Mouse (Mus musculus) limb, embryonic 15.5 days (tissue): ENCODE results near the gene Nop16. TPM values are rescaled to one million over a fixed set of nuclear protein-coding genes. Genes with fewer than 3 reads are reported as not detected.
"Not testable (repeated sequence)": the region's sequence is repeated elsewhere in the genome, so short reads cannot be mapped to it uniquely, and the experiment has no call there.

Source experiments
- ATAC-seq: fragments of 200-750 bp; cut with Nextera tagmentation; 2 replicates; pipeline ENCODE4 v1.8.0; 2017; ENCODE audit warnings: low read depth, moderate TSS enrichment; ENCODE audit not compliant: insufficient number of reproducible peaks, low FRiP score, low TSS enrichment
- H3K27ac ChIP-seq: fragments of 300-500 bp; sonication (generic); 2 replicates; pipeline ENCODE4 v1.5.1; 2015; ENCODE audit warnings: moderate library complexity, mild to moderate bottlenecking, inconsistent platforms
- H3K27me3 ChIP-seq: fragments of 300-500 bp; sonication (generic); 2 replicates; pipeline ENCODE4 v1.6.1; 2015; ENCODE audit warnings: inconsistent platforms
- H3K36me3 ChIP-seq: fragments of 300-500 bp; sonication (generic); 2 replicates; pipeline ENCODE4 v1.6.1; 2015; ENCODE audit warnings: inconsistent platforms
- H3K4me1 ChIP-seq: fragments of 300-500 bp; sonication (generic); 2 replicates; pipeline ENCODE4 v1.6.1; 2015; ENCODE audit warnings: inconsistent platforms
- H3K4me2 ChIP-seq: fragments of 300-500 bp; sonication (generic); 2 replicates; pipeline ENCODE4 v1.6.1; 2015; ENCODE audit warnings: mild to moderate bottlenecking, inconsistent platforms
- H3K4me3 ChIP-seq: fragments of 300-500 bp; sonication (generic); 2 replicates; pipeline ENCODE4 v1.5.1; 2015; ENCODE audit warnings: mild to moderate bottlenecking, inconsistent platforms
- H3K9ac ChIP-seq: fragments of 300-500 bp; sonication (generic); 2 replicates; pipeline ENCODE4 v1.6.1; 2015; ENCODE audit warnings: inconsistent platforms
- H3K9me3 ChIP-seq: fragments of 300-500 bp; sonication (generic); 2 replicates; pipeline ENCODE4 v1.6.1; 2016; ENCODE audit warnings: inconsistent platforms
- WGBS: fragments of 180-500 bp; shearing (Covaris S2); methylation state at CpG from one replicate; pipeline ENCODE4 v1.1.7; 2015; 5-methylcytosine and 5-hydroxymethylcytosine counted together
- polyA plus RNA-seq: library from polyadenylated mRNA; unstranded; fragments of >200 nt; fragmentation: Nextera tagmentation; extraction: Ambion mirVana; gene quantifications from 2 replicates; pipeline ENCODE4 v1.2.1, GENCODE M21; 2015

The Nop16 gene
- polyA plus RNA-seq = 91.5 and 102 TPM in 2 replicates

- Histone ChIP-seq H3K4me1 (peaks cover 17% of the 10 kb centered on the region), H3K36me3 (peaks cover 37% of the 10 kb centered on the region), H3K4me3 (peak within 1 kb of the TSS; percentile 81), H3K27ac (peak within 1 kb of the TSS; percentile 93), H3K9ac (peak within 1 kb of the TSS; percentile 73), H3K9me3 (no peaks in the 10 kb centered on the region), H3K27me3 (no peaks in the 10 kb centered on the region), H3K4me2 (peak within 1 kb of the TSS; percentile 59)
- under 1% methylated on average over 51 of the region's 51 CpGs for WGBS
- peak; percentile 97 for ATAC-seq
Observed at GRCm38 (mm10) chr13:54589996-54590951, at the start of gene Nop16, which contains the start of gene Higd2a. Gene Nop16 (minus strand): TSS chr13:54590090. Gene Higd2a (plus strand): TSS chr13:54590207.

DNA sequence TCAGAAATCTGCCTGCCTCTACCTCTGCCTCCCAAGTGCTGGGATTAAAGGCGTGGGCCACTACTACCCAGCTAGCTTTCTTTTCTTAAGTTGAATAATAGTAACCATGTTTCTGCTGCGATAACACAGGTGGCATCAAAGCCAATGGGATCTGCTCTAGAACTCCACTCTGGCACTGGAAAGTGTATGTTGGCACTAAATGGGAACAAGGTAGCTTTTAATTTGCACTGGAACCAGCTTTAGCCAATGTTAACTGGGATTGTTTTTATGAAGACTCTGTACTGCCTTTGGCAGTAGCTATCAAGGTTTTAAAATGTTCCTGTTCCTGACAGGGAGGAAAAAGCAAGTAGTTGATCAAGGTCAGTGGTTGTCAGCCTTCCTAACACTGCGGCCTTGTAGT is 45.1 kb upstream of the Nop16 start:
- no peak overlapping the region for H3K4me3 ChIP-seq
- no peaks in the 10 kb centered on the region for H3K27me3 ChIP-seq
- H3K9me3 ChIP-seq = no peaks in the 10 kb centered on the region
- H3K4me2 ChIP-seq = no peak overlapping the region
- ATAC-seq = no peak
- H3K9ac ChIP-seq = no peak overlapping the region
- WGBS = 93% methylated on average over 3 of the region's 3 CpGs
- H3K27ac ChIP-seq = no peak overlapping the region
- H3K4me1 ChIP-seq = no peaks in the 10 kb centered on the region
- peaks cover 36% of the 10 kb centered on the region for H3K36me3 ChIP-seq

GRCm38 (mm10) chr13:54632731-54633277 is 42.9 kb upstream of the Nop16 start:
- no peak overlapping the region for H3K27ac ChIP-seq
- H3K4me1 ChIP-seq = no peaks in the 10 kb centered on the region
- H3K9ac ChIP-seq = no peak overlapping the region
- 84% methylated on average over 3 of the region's 3 CpGs for WGBS
- H3K4me2 ChIP-seq = no peak overlapping the region
- H3K9me3 ChIP-seq = no peaks in the 10 kb centered on the region
- no peaks in the 10 kb centered on the region for H3K27me3 ChIP-seq
- no peak overlapping the region for H3K4me3 ChIP-seq
- peaks cover 17% of the 10 kb centered on the region for H3K36me3 ChIP-seq
- ATAC-seq = no peak

- Histone ChIP-seq H3K9me3 (no peaks in the 10 kb centered on the region), H3K36me3 (peaks cover 7% of the 10 kb centered on the region), H3K27me3 (no peaks in the 10 kb centered on the region), H3K4me1 (peaks cover 2% of the 10 kb centered on the region; the same call in 1 of the 2 replicates), H3K9ac (no peak overlapping the region), H3K27ac (no peak overlapping the region; the same call in 1 of the 2 replicates), H3K4me3 (no peak overlapping the region), H3K4me2 (no peak overlapping the region)
- WGBS = 49% methylated on average over 4 of the region's 4 CpGs
- no peak for ATAC-seq
Observed at GRCm38 (mm10) chr13:54629128-54629527, 39.2 kb upstream of the Nop16 start.

- H3K27me3 ChIP-seq = no peaks in the 10 kb centered on the region
- H3K4me3 ChIP-seq = peak overlapping the region; percentile 91
- H3K9ac ChIP-seq = peak overlapping the region; percentile 89
- WGBS = under 1% methylated on average over 27 of the region's 27 CpGs
- H3K36me3 ChIP-seq = no peaks in the 10 kb centered on the region
- peak overlapping the region; percentile 87 for H3K27ac ChIP-seq
- peak overlapping the region; percentile 86 for H3K4me2 ChIP-seq
- peaks cover 13% of the 10 kb centered on the region for H3K4me1 ChIP-seq
- ATAC-seq = no peak
- no peaks in the 10 kb centered on the region for H3K9me3 ChIP-seq
Observed at GRCm38 (mm10) chr13:54621960-54622521, 32.2 kb upstream of the Nop16 start.

GRCm38 (mm10) chr13:54621155-54621932 is 31.5 kb upstream of the Nop16 start, which contains the start of gene Faf2:
Gene Faf2 (plus strand): TSS chr13:54621784.
- Histone ChIP-seq H3K4me1 (peaks cover 13% of the 10 kb centered on the region), H3K27me3 (no peaks in the 10 kb centered on the region), H3K4me3 (peak within 1 kb of the TSS; percentile 91), H3K9me3 (no peaks in the 10 kb centered on the region), H3K36me3 (no peaks in the 10 kb centered on the region), H3K4me2 (peak within 1 kb of the TSS; percentile 86), H3K9ac (peak within 1 kb of the TSS; percentile 89), H3K27ac (peak within 1 kb of the TSS; percentile 87)
- 11% methylated on average over 44 of the region's 44 CpGs for WGBS
- peak; percentile 97 for ATAC-seq

GRCm38 (mm10) chr13:54616998-54617397 is 27.1 kb upstream of the Nop16 start:
- Histone ChIP-seq H3K27me3 (no peaks in the 10 kb centered on the region), H3K9me3 (no peaks in the 10 kb centered on the region), H3K4me3 (no peak overlapping the region), H3K27ac (no peak overlapping the region), H3K9ac (no peak overlapping the region), H3K4me1 (no peaks in the 10 kb centered on the region), H3K4me2 (no peak overlapping the region), H3K36me3 (no peaks in the 10 kb centered on the region)
- ATAC-seq = no peak
- WGBS = 63% methylated on average over 6 of the region's 6 CpGs

DNA sequence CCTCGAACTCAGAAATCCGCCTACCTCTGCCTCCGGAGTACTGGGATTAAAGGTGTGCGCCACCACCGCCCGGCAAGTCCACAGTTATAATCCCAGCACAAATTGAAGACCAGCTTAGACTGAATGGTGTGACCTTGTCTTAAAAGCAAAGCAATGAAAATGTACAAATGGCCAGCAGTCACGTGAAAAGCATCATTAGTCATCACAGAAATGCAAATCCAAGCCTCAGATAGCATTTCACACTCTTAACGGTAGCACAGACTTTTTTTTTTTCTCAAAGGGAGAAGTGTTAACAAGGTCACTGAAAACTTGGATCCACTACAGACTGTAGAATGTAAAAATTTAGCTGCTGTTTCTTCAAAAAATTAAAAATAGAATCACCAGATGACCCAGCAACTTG is 26.4 kb upstream of the Nop16 start:
- Histone ChIP-seq H3K27me3 (no peaks in the 10 kb centered on the region), H3K9me3 (no peaks in the 10 kb centered on the region), H3K27ac (no peak overlapping the region), H3K4me1 (peaks cover 4% of the 10 kb centered on the region), H3K4me2 (no peak overlapping the region), H3K9ac (no peak overlapping the region), H3K4me3 (no peak overlapping the region), H3K36me3 (no peaks in the 10 kb centered on the region)
- WGBS = 78% methylated on average over 8 of the region's 8 CpGs
- ATAC-seq = no peak

DNA sequence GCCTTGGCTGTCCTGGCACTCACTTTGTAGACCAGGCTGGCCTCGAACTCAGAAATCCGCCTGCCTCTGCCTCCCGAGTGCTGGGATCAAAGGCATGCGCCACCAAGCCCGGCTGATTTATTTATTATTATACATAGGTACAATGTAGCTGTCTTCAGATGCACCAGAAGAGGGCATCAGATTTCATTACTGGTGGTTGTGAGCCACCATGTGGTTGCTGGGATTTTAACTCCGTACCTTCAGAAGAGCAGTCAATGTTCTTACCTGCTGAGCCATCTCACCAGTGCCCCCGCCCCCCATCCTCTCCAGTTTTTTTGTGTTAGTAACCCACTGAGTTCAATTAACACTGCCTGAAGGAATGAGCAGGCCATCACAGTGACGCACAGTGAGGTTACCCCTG is 23.3 kb upstream of the Nop16 start:
- not testable (repeated sequence) for H3K27ac ChIP-seq, ATAC-seq, H3K36me3 ChIP-seq, H3K4me2 ChIP-seq, H3K4me3 ChIP-seq, H3K9me3 ChIP-seq, H3K27me3 ChIP-seq, H3K9ac ChIP-seq
- WGBS = 84% methylated on average over 8 of the region's 8 CpGs
- peaks cover 21% of the 10 kb centered on the region for H3K4me1 ChIP-seq

GRCm38 (mm10) chr13:54610972-54611754 is 21.3 kb upstream of the Nop16 start, which contains the start of gene Cltb:
Gene Cltb (minus strand): TSS chr13:54611344.
- Histone ChIP-seq H3K9me3 (no peaks in the 10 kb centered on the region), H3K4me1 (peaks cover 21% of the 10 kb centered on the region), H3K36me3 (0 out of 2 replicates have a peak, but pooled peaks cover under 1% of the 10 kb centered on the region), H3K9ac (peak within 1 kb of the TSS; percentile 79), H3K4me3 (peak within 1 kb of the TSS; percentile 76), H3K27me3 (no peaks in the 10 kb centered on the region), H3K27ac (peak within 1 kb of the TSS; percentile 65), H3K4me2 (peak within 1 kb of the TSS; percentile 93)
- 0 out of 2 replicates have a peak, but pooled peaks have one; percentile 27 for ATAC-seq
- under 1% methylated on average over 66 of the region's 66 CpGs for WGBS

DNA sequence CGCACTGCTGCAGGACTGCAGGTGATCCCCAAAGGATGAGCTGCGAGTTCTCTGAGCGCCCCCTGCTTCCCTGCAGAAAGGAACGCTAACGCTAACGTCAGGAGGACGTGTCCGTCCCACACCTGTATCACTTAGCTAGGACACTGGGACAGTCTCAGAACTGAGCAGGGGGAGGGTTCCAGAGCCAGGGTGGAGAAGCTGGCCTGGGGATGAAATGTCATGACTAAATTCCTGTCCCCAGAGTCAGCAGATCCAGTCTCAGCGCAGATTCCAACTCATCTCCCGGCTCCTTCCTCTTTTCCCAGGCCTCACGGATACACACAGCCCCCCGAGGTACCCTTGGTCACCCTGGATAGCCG is 20.7 kb upstream of the Nop16 start:
- WGBS = 12% methylated on average over 13 of the region's 13 CpGs
- Histone ChIP-seq H3K4me1 (peaks cover 21% of the 10 kb centered on the region), H3K4me2 (peak overlapping the region; percentile 93), H3K36me3 (peaks cover 5% of the 10 kb centered on the region), H3K9ac (peak overlapping the region; percentile 79), H3K27ac (peak overlapping the region; percentile 65), H3K27me3 (no peaks in the 10 kb centered on the region), H3K9me3 (no peaks in the 10 kb centered on the region), H3K4me3 (peak overlapping the region; percentile 76)
- ATAC-seq = no peak
